Mouse (Mus musculus) bone marrow macrophage, adult 2 months (primary cell): ENCODE data around the gene Pygb.

Source experiments
- CTCF ChIP-seq: IDR thresholded peaks from 2 replicates; pipeline ENCODE4 v1.5.1; 2012; ENCODE audit warnings: low read depth, mild to moderate bottlenecking, low read length, moderate library complexity
- POLR2A ChIP-seq: IDR thresholded peaks from 2 replicates; pipeline ENCODE4 v1.6.1; 2012; ENCODE audit warnings: mild to moderate bottlenecking, low read depth, low read length, borderline replicate concordance

GRCm38 (mm10) chr2:150771169-150771568, 15.4 kb upstream of the Pygb start:
- no peak for TF ChIP-seq CTCF
- no peak for TF ChIP-seq POLR2A
